Mouse (Mus musculus) adrenal gland, adult 18-20 months (tissue): Measurements from ENCODE around the gene Ankrd26. TPM values are rescaled to one million over a fixed set of nuclear protein-coding genes. Genes with fewer than 3 reads are reported as not detected.

Experiments used
- DNase-seq, 2 experiments: peaks; one replicate each; pipeline ENCODE4 v3.0.0; 2021 to 2022; ENCODE audit warnings: low spot score in 2 of 2
- total RNA-seq, 2 experiments: library from RNA; stranded (reverse); gene quantifications; 1 replicate in 1 of 2; 2 replicates in 1 of 2; pipeline ENCODE4 v1.2.3; 2021

Ankrd26 gene
- total RNA-seq, 2 experiments from 2014 or later, result 3.0 to 3.5 TPM

GRCm38 (mm10) chr6:118482125-118482524, 79.9 kb downstream of the Ankrd26 start:
- no peak for DNase-seq

- DNase-seq, result peak; percentile 76 to 78
Observed at GRCm38 (mm10) chr6:118478957-118479708, 82.9 kb downstream of the Ankrd26 start, which contains the start of gene Zfp9. Zfp9 (minus strand) TSS chr6:118479320.

- no peak for DNase-seq
Observed at GRCm38 (mm10) chr6:118477875-118478785, 83.9 kb downstream of the Ankrd26 start.

GRCm38 (mm10) chr6:118462069-118462705, 99.8 kb downstream of the Ankrd26 start:
- DNase-seq, result no peak

- no peak for DNase-seq
Observed at GRCm38 (mm10) chr6:118457726-118458125, 104.3 kb downstream of the Ankrd26 start.

GRCm38 (mm10) chr6:118455042-118455631, 106.9 kb downstream of the Ankrd26 start, which contains the start of gene Zfp248:
Zfp248 (minus strand) TSS chr6:118455528.
- peak; percentile 88 to 89 for DNase-seq

GRCm38 (mm10) chr6:118454452-118454851, 107.6 kb downstream of the Ankrd26 start:
- DNase-seq, result peak in 1 of 2 experiments; percentile 6

Other genes starting within 250 kb of the Ankrd26 start
- gene Bms1, start 142.8 kb downstream of the Ankrd26 start, total RNA-seq, result 10 to 100 TPM; 23.9 to 32.7 TPM
- 1 to 10 TPM; 2.5 to 3.9 TPM for gene Zfp248, start 106.7 kb downstream of the Ankrd26 start, total RNA-seq
- gene Zfp9, start 82.9 kb downstream of the Ankrd26 start, total RNA-seq, result 1 to 10 TPM; 3.4 to 5.3 TPM